Mouse (Mus musculus) midbrain, embryonic 12.5 days (tissue): ENCODE data around the gene Foxl1. TPM values are rescaled to one million over a fixed set of nuclear protein-coding genes. Genes with fewer than 3 reads are reported as not detected.
A peak's percentile ranks its signal among the peaks of the same experiment; 100 is the strongest.

ENCODE experiments used
- ATAC-seq: fragments of 200-750 bp; cut with Nextera tagmentation; 2 replicates; pipeline ENCODE4 v1.8.0; 2017; ENCODE audit warnings: low read depth, moderate TSS enrichment, moderate library complexity; ENCODE audit not compliant: low FRiP score
- H3K27ac ChIP-seq: fragments of 300-500 bp; sonication (generic); replicated peaks from 2 replicates; pipeline ENCODE4 v1.5.1; 2016; ENCODE audit warnings: mild to moderate bottlenecking
- H3K27me3 ChIP-seq: fragments of 300-500 bp; sonication (generic); 2 replicates; pipeline ENCODE4 v1.6.1; 2016; ENCODE audit warnings: mild to moderate bottlenecking
- H3K36me3 ChIP-seq: fragments of 300-500 bp; sonication (generic); 2 replicates; pipeline ENCODE4 v1.6.1; 2016
- H3K4me1 ChIP-seq: fragments of 300-500 bp; sonication (generic); 2 replicates; pipeline ENCODE4 v1.6.1; 2016
- H3K4me2 ChIP-seq: fragments of 300-500 bp; sonication (generic); replicated peaks from 2 replicates; pipeline ENCODE4 v1.6.1; 2016; ENCODE audit warnings: mild to moderate bottlenecking, moderate library complexity
- H3K4me3 ChIP-seq: fragments of 300-500 bp; sonication (generic); 2 replicates; pipeline ENCODE4 v1.5.1; 2016; ENCODE audit warnings: mild to moderate bottlenecking
- H3K9ac ChIP-seq: fragments of 300-500 bp; sonication (generic); replicated peaks from 2 replicates; pipeline ENCODE4 v1.6.1; 2016; ENCODE audit warnings: mild to moderate bottlenecking, moderate library complexity
- H3K9me3 ChIP-seq: fragments of 300-500 bp; sonication (generic); 2 replicates; pipeline ENCODE4 v1.6.1; 2016; ENCODE audit warnings: mild to moderate bottlenecking
- WGBS: fragments of 180-500 bp; shearing (Covaris S2); methylation state at CpG from one replicate; pipeline ENCODE4 v1.1.7; 2016; 5-methylcytosine and 5-hydroxymethylcytosine counted together
- polyA plus RNA-seq: library from polyadenylated mRNA; unstranded; fragments of >200 nt; fragmentation: Nextera tagmentation; extraction: Ambion mirVana; gene quantifications from 2 replicates; pipeline ENCODE4 v1.2.1, GENCODE M21; 2016

The Foxl1 gene
- polyA plus RNA-seq, 1 experiment from 2014 or later: 1.3 TPM

- H3K9me3 ChIP-seq: no peaks in the 10 kb centered on the region
- peak within 1 kb of the TSS; percentile 71 for H3K4me2 ChIP-seq
- peaks cover 13% of the 10 kb centered on the region for H3K4me1 ChIP-seq
- 3% methylated on average over 75 of the region's 75 CpGs for WGBS
- peaks cover 22% of the 10 kb centered on the region for H3K36me3 ChIP-seq
- peak within 1 kb of the TSS; percentile 87 for H3K9ac ChIP-seq
- H3K27ac ChIP-seq: peak within 1 kb of the TSS; percentile 78
- peak within 1 kb of the TSS; percentile 77 for H3K4me3 ChIP-seq
- peak; percentile 95 for ATAC-seq
- H3K27me3 ChIP-seq: peaks cover 35% of the 10 kb centered on the region
These were observed 19.8 kb upstream of the Foxl1 start, which contains the start of gene Mthfsd for GRCm38 (mm10) chr8:121107668-121108656. Mthfsd (minus strand) TSS chr8:121108392.

- 15% methylated on average over 5 of the region's 5 CpGs for WGBS
- Histone ChIP-seq H3K9me3 (no peaks in the 10 kb centered on the region), H3K36me3 (peaks cover 17% of the 10 kb centered on the region), H3K4me2 (peak overlapping the region; percentile 71), H3K4me1 (peaks cover 16% of the 10 kb centered on the region), H3K9ac (peak overlapping the region; percentile 87; the same call in 1 of the 2 replicates), H3K4me3 (peak overlapping the region; percentile 77), H3K27me3 (peaks cover 42% of the 10 kb centered on the region), H3K27ac (no peak overlapping the region)
- ATAC-seq: no peak
These were observed 19.1 kb upstream of the Foxl1 start for GRCm38 (mm10) chr8:121108657-121109056.

GRCm38 (mm10) chr8:121111145-121111907 lies 16.4 kb upstream of the Foxl1 start:
- H3K9me3 ChIP-seq: no peaks in the 10 kb centered on the region
- no peak overlapping the region for H3K4me3 ChIP-seq
- 50% methylated on average over 7 of the region's 7 CpGs for WGBS
- peaks cover 67% of the 10 kb centered on the region for H3K27me3 ChIP-seq
- H3K27ac ChIP-seq: no peak overlapping the region
- H3K4me2 ChIP-seq: no peak overlapping the region
- no peak for ATAC-seq
- H3K9ac ChIP-seq: 0 out of 2 replicates have a peak overlapping the region, but pooled peaks have one; percentile 0
- peaks cover 20% of the 10 kb centered on the region for H3K4me1 ChIP-seq
- H3K36me3 ChIP-seq: no peaks in the 10 kb centered on the region

GRCm38 (mm10) chr8:121113261-121113660 lies 14.5 kb upstream of the Foxl1 start:
- no peak overlapping the region for H3K4me2 ChIP-seq
- peaks cover 15% of the 10 kb centered on the region for H3K4me1 ChIP-seq
- no peak overlapping the region for H3K9ac ChIP-seq
- H3K27ac ChIP-seq: no peak overlapping the region
- peaks cover 86% of the 10 kb centered on the region for H3K27me3 ChIP-seq
- no peaks in the 10 kb centered on the region for H3K36me3 ChIP-seq
- WGBS: under 1% methylated on average over 21 of the region's 21 CpGs
- H3K4me3 ChIP-seq: no peak overlapping the region
- H3K9me3 ChIP-seq: no peaks in the 10 kb centered on the region
- ATAC-seq: no peak

- Histone ChIP-seq H3K36me3 (no peaks in the 10 kb centered on the region), H3K9ac (no peak overlapping the region), H3K9me3 (no peaks in the 10 kb centered on the region), H3K4me2 (no peak overlapping the region), H3K27ac (no peak overlapping the region), H3K4me3 (no peak overlapping the region; the same call in 1 of the 2 replicates), H3K27me3 (peaks cover 95% of the 10 kb centered on the region), H3K4me1 (peaks cover 15% of the 10 kb centered on the region)
- ATAC-seq: no peak
- under 1% methylated on average over 25 of the region's 25 CpGs for WGBS
These were observed 12.6 kb upstream of the Foxl1 start for GRCm38 (mm10) chr8:121115136-121115535.

- peak within 1 kb of the TSS; percentile 35 for H3K9ac ChIP-seq
- peaks cover 15% of the 10 kb centered on the region for H3K4me1 ChIP-seq
- H3K9me3 ChIP-seq: no peaks in the 10 kb centered on the region
- WGBS: 0% methylated on average over 25 of the region's 25 CpGs
- peak within 1 kb of the TSS; percentile 56 for H3K4me2 ChIP-seq
- H3K27ac ChIP-seq: 0 out of 2 replicates have a peak within 1 kb of the TSS, but pooled peaks have one; percentile 2
- H3K27me3 ChIP-seq: peaks cover 97% of the 10 kb centered on the region
- ATAC-seq: no peak
- H3K4me3 ChIP-seq: peak within 1 kb of the TSS; percentile 42
- H3K36me3 ChIP-seq: no peaks in the 10 kb centered on the region
These were observed 11.8 kb upstream of the Foxl1 start, which contains the start of gene Foxc2 for GRCm38 (mm10) chr8:121115948-121116347. Foxc2 (plus strand) TSS chr8:121116171.

GRCm38 (mm10) chr8:121116591-121117185 lies 11.1 kb upstream of the Foxl1 start:
- H3K27me3 ChIP-seq: peaks cover 97% of the 10 kb centered on the region
- peak overlapping the region; percentile 35; the same call in 1 of the 2 replicates for H3K9ac ChIP-seq
- H3K9me3 ChIP-seq: no peaks in the 10 kb centered on the region
- ATAC-seq: no peak
- peaks cover 15% of the 10 kb centered on the region for H3K4me1 ChIP-seq
- peak overlapping the region; percentile 56 for H3K4me2 ChIP-seq
- H3K27ac ChIP-seq: 0 out of 2 replicates have a peak overlapping the region, but pooled peaks have one; percentile 2
- peak overlapping the region; percentile 42 for H3K4me3 ChIP-seq
- no peaks in the 10 kb centered on the region for H3K36me3 ChIP-seq
- 1% methylated on average over 55 of the region's 55 CpGs for WGBS

GRCm38 (mm10) chr8:121117186-121117651 lies 10.5 kb upstream of the Foxl1 start:
- WGBS: under 1% methylated on average over 61 of the region's 62 CpGs
- peak overlapping the region; percentile 27 for H3K4me2 ChIP-seq
- H3K9me3 ChIP-seq: no peaks in the 10 kb centered on the region
- peaks cover 15% of the 10 kb centered on the region for H3K4me1 ChIP-seq
- H3K36me3 ChIP-seq: no peaks in the 10 kb centered on the region
- no peak for ATAC-seq
- peak overlapping the region; percentile 42 for H3K4me3 ChIP-seq
- no peak overlapping the region for H3K27ac ChIP-seq
- H3K27me3 ChIP-seq: peaks cover 97% of the 10 kb centered on the region
- H3K9ac ChIP-seq: no peak overlapping the region

- Histone ChIP-seq H3K4me2 (no peak overlapping the region), H3K4me1 (peaks cover 15% of the 10 kb centered on the region), H3K27ac (no peak overlapping the region), H3K9ac (no peak overlapping the region), H3K27me3 (peaks cover 97% of the 10 kb centered on the region), H3K36me3 (no peaks in the 10 kb centered on the region), H3K4me3 (peak overlapping the region; percentile 42), H3K9me3 (no peaks in the 10 kb centered on the region)
- whole genome bisulfite sequencing: under 1% methylated on average over 27 of the region's 28 CpGs
- ATAC-seq: no peak
These were observed 9.8 kb upstream of the Foxl1 start for GRCm38 (mm10) chr8:121117906-121118305.

- H3K27ac ChIP-seq: no peak overlapping the region
- no peak overlapping the region for H3K9ac ChIP-seq
- H3K36me3 ChIP-seq: no peaks in the 10 kb centered on the region
- no peaks in the 10 kb centered on the region for H3K9me3 ChIP-seq
- ATAC-seq: no peak
- peaks cover 97% of the 10 kb centered on the region for H3K27me3 ChIP-seq
- peak overlapping the region; percentile 17 for H3K4me3 ChIP-seq
- WGBS: 2% methylated on average over 18 of the region's 18 CpGs
- H3K4me2 ChIP-seq: no peak overlapping the region
- H3K4me1 ChIP-seq: peaks cover 12% of the 10 kb centered on the region
These were observed 8.9 kb upstream of the Foxl1 start for GRCm38 (mm10) chr8:121118634-121119420.
